Mouse (Mus musculus) embryo, embryonic 10 days (tissue): ENCODE measurements at regions not wholly inside any gene's neighbourhood (a gene's known extent, or its start where the extent isn't known, plus 50 kb on each side); places are given as distances from the start of the nearest gene placed in this dataset.

Experiments used
- DNase-seq: peaks from one replicate; pipeline ENCODE4 v3.0.0-alpha.2; 2015; ENCODE audit warnings: low spot score

DNA sequence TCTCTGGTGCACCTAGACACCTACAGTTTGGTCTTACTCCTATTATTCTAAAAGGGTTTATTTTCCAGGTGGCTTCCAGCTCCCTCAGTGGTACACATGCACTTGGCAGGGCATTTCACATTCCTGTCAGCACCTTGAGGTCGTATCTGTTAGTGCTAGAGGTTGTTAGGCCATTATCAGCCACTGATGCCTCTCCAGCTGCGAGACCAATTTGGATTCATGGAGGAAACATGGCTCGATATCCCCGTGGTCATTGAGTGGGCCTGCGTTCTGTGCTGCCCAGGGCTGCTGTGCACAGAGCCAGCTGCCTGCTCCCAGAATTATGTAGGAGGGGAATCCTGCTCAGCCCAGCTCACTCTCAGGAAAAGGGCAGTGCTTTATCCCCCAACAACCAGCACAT, 60.1 kb upstream of the Irx1 start:
- no peak for DNase-seq

DNA sequence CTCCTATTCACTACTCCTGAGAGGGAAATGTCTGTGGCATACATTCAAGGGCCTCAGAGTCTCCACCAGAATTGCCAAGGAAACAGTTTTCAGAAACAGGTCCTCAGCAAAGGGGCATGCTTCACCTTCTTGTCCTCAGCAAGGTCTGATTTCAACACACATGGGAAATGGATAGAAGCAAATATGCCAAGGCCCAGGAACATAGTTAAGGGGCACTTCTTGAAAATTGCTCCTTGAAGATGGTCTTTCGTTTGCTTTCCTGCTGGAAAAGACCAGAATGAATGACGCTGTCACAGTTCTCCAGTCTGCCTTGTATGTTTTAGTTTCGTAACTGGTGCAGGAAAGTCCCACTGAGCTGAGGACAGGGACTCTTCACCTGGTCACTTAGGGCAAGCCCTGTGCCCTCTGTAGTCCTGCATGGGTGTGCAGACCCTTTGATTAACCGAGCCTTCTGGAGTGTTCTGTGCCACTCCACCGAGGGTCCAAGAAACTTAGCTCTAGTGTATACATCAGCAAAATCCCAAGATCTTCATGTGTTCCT, 80.5 kb upstream of the Irx1 start:
- no peak for DNase-seq

DNA sequence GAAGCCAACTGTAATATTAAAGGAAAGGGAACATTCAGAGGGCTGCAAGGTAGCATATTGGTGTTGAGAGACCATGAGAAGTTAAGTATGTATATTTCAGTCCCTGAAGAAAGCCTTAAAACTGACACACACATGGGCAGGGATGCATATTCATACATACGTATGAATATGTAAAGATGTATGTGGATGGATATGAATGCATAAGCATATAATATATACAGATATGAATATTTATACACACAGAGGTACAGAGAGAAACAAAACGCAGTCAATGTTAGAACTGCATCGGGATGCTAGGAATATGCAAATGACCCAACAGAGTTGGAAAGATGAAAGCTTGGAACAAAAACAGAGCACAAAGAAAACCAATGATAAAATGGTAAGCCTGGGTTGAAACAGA, 92.9 kb upstream of the Irx1 start:
- DNase-seq: no peak

DNA sequence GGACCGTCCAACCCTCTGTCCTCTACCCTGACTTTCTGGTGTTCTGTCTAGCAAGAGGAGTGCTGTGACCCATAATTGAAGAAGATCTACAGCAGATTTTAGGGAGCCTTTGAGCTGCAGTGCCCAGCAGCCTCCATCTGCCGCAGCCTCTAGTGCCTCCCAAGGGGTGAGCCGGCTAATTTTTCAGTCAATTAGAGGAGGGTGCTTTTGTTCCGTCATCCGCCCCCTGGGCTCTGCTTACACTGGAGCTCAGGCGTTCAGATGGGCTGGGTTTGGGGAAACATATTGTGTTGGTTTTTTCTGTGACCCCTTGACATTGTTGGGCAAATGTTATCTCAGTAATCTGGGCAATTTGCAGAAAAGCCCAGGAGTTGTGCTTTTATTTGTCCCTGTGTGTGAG, 98.1 kb upstream of the Irx1 start:
- peak; percentile 20 for DNase-seq

DNA sequence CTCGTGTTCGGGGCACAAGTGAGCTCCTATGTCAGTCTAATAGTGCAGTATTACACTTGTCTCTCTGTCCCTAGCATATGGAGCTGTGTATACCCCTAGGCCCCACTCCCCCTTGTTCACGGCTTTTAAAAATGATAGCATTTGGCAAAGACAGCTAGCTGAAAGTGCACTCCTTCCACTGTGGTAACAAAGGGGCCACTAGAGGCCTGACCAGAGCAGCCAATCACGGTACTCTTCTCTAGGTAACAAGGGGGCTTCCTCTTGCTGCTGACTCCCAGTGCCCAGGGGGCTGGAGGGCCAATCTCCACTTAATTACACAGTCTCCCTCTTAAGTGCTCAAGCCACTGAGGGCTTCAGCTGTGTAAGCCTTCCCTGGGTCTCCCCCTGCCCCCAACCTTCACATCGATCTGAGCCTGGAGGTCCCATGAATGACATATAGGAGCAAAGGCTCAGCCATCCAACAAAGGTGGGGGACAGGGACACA, 99.8 kb upstream of the Irx1 start:
- DNase-seq: peak; percentile 6

DNA sequence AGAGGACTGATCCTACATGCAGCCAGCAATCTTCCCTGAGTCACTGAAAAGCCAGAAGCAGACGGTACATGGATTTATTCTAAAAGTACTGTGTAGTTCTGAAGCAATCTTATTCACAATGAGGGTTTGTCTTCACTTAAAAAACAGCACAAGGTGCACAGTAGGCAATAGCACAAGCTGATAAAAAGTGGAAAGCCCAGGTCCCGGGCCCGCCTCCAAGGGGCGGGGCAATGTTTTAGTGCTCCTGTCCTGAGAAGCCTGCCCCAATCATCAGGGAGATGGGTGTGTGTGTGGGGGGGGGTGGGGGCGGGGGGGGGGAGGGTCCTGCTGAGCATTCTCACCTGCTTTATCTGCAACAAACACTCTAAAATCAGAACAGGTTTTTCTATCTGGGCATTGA, 133.1 kb upstream of the Irx1 start:
- DNase-seq: no peak

DNA sequence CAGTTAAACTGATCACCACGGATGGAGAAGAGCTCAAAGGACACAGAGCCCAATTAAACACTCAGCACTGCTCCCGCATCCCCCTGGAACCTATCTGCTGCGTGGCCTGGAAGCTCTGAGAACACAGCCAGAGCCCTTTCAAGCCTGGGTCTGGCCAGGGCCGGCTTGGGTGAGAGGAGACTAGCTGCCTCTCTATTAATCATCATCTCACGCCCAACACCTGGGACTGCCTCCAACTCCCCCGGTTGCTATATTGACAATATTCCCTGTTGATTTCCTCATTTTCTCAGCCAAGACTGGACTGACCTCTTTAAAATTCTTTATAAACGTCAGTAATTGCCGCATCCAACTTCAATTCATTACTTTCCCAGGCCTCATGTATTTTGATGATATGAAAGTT, 133.7 kb upstream of the Irx1 start:
- no peak for DNase-seq

DNA sequence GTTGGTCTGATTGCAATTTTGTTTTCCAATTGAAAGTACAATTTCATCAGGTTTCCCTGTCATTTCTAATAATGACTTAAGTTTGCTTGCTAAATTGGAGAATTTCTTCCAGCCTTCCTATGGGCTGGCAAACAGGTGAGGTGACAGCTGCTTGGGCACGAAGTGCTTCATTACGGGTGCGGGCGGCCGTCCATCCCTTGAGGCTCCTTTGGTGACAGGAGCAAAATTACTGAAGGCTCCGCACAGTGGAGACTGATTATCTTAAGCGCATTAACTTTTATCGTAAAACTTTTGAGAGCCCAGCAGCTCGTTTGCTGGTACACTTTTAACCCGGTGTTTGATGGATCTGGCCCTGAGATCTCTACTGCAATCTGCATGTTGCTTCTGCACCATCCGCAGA, 134.3 kb upstream of the Irx1 start:
- DNase-seq: no peak

DNA sequence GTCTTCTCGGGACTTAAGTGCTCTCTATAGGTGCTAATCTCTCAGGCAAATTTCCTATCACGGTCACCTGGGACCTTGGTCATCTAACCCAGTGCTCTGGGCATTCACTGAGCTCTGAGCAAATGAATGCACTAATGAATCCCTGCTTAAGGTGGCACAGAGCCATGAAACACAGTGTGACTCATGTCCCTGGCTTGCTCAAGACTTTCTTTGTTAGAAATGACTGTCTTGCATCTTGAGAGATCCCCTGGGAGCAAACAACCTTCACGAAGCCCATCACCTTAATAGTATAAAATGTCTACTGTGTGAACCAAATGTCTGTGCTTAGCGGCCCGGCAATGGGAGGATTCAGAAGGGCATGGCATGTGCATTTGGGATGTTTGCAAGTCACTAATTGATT, 137.2 kb upstream of the Irx1 start:
- DNase-seq: no peak

DNA sequence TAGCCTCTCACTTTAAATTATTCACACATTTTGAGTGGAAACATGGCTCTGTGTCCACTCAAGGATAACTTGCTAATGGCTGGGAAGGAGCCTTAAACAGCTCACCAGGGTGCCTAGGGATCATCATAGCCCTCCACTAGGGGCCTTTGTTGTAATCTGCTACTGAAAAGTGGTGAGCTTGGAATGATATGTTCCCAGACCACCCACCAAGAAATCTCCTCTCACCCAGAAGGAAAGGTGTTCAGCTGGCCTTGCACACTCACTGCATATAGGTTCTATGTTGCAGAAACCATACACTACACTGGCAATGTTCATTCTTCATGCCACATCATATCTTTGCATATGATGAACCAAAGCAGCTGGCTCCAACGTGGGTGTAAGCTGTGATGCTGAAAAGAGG, 145.1 kb upstream of the Irx1 start:
- DNase-seq: no peak

DNA sequence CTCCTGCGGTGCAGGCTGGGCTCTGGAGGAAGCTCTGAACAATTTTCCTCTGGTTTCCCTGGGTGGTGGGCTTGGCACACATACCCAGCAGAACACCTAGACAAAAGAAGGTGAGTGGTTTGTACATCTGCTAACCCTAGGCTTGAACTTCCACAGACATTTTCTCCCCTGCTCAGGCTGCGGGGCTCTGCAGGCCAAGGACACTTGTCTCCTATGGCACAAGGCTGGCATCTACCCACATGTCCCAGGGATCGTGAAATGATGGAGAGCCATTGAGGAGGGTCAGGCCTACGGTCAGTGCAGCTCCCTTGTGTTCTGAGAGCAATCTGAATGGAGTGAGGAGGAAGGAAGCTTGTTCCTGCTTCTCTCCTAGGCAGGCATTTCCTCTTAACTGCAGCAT, 150.4 kb upstream of the Irx1 start:
- DNase-seq: no peak

DNA sequence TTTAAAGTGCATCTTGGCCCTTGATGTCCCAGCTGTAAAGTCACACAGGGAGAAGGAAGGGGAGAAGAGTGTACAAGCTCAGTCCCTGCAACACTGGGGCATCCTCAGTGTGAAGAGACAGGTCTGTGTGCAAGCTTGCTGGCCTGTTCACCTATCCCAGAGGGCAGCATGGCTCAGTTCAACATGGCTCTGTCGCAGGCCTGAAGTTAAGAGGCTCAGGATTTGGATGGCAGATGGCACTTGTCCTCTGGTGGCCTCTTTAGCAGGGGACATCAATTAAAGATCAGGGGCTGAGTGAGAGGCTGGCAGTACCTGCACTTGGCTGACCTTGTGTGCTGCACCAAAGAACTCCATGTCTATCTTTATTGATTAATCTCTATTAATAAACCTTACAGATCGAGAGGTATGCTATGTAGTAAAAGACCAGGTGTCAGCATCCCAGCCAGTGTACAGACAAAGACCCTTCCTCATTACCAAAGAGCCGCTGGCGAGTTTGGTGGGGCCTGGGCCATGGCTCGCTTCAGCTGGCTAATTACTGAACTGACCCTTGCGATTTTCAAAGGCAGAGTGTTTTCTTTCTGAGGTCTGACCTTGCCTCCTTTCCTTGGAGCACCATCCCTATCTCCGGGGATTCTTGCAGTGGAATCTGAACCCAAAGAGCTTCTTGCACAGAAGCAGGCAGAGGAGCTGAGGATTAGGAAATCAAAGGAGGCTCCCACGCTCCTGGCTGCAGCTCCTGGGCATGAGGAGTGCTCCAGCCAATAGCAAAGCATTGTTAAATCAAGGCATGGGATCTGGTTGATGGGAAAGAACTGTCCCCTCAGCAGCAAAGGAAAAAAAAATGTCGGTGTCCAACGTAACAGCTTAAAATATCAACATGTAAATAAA, 151.5 kb upstream of the Irx1 start:
- peak; percentile 29 for DNase-seq

DNA sequence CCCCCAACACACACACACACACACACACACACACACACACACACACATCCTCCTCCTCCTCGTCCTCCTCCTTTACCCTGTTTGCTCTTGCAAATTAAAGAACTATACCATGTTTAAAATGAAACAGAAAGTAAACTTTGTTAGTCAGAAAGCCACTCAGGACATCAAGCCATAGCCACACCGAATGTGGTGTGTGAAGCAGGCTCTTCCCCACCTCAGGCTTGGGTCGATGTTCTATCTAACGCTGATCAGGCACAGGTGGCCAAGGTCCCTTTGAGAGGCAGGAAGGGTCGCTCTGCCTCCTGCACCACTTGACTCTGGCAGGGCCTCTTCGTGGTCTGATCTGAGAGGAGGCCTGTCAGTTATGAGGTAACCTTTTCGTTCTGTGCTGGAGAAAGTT, 156.9 kb upstream of the Irx1 start:
- DNase-seq: no peak

DNA sequence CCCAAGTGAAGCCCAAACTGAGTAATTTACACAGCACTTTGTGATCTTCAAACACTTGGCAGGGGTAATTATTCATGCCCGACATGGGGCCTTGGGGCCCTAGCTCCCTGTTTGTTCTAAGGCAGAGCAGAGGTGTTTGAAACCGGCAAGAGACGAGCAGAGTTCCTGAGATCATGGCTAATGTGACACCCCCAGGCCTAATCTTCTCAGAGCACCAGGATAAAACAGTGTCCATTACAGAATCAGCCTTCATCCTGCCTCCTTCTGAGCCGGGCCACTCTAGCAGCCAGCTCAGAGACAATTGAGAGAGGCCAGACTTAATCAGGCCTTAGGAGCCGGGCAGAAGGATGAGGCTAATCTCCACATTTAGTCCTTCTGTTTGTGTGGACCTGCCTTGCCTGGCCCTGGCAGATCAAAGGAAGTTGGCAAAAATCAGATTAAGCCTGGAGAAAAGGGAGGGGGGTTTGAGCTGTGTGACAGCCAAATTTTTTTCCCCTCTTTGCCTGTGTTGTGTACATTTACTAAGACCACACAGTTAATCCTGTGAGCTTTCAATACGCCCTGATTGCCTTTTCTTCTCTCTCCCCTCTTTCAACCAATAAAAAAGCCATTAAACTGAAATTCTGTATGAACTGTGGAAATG, 157.5 kb upstream of the Irx1 start:
- peak; percentile 58 for DNase-seq

DNA sequence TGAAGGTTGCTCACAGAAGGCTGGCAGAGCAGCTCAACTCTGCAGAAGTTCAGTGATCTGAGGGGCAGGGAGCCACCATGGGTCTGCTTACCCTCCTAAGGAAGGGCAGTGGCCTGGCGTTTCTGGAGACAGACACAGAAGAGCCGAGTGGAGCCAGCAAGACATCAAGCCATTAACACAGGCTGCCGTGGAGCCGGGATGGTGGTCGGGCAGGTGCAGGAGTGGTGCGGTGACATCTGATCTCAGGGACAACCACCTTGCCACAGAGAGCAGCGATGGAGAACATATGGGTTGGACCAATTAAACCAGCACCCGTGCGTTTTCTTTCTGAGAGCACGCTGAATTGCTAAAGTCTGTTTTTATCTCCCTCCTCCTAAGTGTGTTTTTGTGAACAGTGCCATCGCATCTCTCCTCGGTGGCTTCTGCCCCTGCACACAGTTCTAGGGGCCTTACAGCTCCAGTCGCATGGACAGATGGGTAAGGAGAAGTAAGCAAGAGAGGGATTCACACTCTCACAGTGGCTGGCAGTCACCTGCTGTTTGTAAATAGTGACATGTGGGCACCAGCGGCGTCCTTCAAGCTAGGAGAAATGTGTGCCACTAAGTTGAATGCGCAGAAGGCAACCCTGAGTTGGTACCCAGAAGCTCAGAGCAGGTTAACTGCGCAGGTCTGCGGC, 158.2 kb upstream of the Irx1 start:
- DNase-seq: no peak

DNA sequence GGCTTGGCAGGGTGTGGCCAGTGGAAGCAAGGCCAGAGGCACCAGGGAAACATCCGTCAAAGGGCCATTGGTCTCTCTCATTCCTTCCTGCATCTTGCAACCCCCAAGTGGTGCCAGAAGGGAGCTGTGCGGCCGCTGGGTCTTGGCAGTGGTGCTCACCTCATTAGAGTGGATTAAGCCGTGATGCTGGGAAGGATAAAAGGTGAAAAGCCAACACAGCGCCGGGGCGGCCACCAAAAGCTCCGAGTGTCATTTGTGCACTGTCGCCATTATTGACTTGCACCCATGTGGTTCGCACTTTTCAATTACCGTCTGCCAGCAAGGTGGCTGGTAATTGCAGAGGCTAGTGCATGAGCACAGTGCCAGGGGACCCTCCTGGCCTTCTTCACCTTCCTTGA, 158.7 kb upstream of the Irx1 start:
- no peak for DNase-seq

DNA sequence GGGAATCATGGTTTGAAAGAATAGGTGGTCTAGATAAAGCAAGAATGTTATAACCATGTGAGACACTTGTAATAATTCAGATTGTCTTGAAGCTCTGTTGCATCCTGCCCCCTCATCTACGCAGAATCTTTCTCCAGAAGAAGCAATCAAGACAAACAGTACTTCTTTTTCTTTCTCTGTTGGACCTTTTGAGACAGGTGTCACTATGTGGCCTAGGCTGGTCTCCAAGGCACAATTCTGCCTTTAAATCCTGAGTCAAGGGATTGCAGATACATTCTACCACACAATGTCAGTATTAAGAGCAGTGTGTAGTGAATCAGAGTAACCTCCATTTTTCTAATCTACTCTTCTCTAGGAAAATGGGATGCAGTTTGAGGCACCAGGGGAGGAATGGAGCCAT, 164.8 kb upstream of the Irx1 start:
- DNase-seq: no peak

DNA sequence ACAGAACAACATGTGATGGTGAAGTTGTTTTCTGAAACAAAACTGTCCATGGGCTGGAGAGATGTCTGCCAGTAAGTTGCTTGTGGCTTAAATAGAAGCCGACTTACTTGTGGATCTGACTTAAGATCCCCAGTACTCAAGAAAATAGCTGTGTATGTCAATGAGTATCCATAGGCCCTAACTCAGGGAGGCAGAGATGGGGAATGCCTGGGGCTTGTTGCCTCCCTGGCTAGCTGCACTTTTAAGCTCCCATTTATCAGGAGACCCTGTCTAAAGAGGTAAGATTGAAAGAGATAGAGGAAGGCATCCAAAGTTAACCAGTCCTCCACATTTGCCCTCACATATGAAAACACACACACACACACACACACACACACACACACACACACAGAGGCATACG, 167.8 kb upstream of the Irx1 start:
- no peak for DNase-seq

DNA sequence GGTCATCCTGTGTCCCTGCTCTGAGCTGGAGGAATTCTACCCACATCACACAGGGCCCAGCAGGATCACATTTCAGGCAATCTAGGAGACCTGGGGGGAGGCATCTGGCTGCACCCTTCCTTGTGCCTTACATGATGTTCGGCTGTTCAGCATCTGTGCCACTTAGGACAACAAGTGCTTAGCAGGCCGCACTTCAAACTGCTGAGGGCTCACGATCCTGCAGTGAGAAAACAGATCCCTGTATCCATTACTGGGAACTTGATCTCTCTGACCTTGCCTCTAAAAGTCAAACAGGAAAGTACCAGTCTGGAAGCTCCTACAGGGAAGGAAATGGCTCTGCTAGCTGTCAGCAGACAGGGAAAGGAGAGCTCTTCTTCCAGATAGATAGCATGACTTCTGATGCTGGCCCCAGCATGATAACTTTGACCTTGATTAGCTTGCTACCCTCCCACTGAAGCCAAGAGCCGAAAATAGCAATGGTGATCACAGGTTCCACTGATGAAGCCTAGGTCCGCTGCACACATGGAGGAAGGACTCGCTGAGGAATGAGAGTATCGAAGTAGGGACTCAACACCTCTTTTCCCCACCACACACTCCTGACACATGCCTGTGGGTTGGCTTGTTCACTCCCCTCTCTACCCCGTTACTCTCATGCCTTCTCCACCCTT, 170.7 kb upstream of the Irx1 start:
- peak; percentile 62 for DNase-seq

DNA sequence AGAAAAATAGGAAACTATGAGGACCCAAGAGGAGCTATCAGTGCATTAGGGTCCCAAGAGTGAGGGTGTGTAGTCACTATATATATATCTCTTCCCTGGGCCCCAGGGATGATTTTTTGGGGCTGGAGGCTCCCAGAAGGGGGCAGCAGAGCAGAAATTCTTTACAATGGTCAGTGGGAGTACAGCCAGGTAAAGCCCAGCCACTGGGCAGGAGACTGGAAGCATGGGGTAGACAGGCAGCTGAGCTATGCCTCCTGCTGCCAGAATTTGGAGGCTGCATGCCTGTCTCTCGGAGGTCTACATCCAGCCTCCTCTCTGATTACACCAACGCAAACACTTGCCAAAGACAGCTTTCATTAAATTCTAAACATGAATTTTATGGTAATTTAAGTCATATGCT, 202.7 kb upstream of the Irx1 start:
- peak; percentile 28 for DNase-seq

DNA sequence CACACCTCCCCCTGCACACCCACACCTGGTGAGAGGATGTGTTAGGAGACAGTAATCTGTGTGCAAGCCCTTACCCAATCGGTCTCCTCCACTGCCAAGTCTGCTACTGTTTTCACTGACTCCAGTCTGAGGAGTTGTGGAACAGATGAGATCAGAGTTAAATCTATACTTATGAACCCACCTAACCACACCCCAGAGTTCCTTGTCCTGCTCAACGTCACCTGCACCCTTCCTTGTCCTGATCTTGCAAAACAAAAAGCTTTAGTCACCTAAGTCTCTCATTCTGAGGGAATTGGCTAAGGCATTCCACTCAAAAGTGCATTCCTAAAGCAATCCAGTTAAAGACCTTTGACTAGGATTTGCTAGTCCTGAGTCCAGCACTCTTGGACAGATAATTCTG, 203.9 kb upstream of the Irx1 start:
- no peak for DNase-seq

DNA sequence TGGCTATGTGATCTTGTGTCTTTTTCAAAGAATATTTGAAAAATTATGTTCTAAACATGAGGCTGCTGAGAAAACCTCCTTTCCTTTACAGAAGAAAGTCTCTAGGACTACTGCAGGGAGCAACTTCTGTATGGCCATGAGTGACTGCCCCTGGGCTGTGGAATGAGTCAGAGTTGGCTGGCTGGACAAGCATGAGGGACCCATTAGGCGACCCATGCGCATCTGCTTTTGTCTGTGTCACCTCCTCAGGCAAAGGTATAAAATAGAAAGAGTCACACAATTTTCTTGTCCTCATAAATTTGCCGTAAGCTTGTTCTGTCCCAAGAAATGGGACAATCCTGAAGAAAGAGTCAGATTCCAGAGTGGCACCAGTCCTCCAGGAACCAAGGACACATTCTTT, 220.1 kb upstream of the Irx1 start:
- no peak for DNase-seq
